Mouse (Mus musculus) bone marrow, adult 2 months (tissue): Measurements from ENCODE around the gene Tex35. TPM values are rescaled to one million over a fixed set of nuclear protein-coding genes. Genes with fewer than 3 reads are reported as not detected.

Experiments
- H3K27ac ChIP-seq: fragments of 200-500 bp; 2 replicates; pipeline ENCODE4 v1.5.1; 2012; ENCODE audit warnings: low read depth, mild to moderate bottlenecking, control low read depth, inconsistent platforms, low read length; ENCODE audit not compliant: control insufficient read depth, poor library complexity, insufficient read depth
- H3K4me1 ChIP-seq: fragments of 200-500 bp; 2 replicates; pipeline ENCODE4 v1.6.1; 2011; ENCODE audit warnings: low read length; ENCODE audit not compliant: control insufficient read depth, insufficient read depth
- H3K4me3 ChIP-seq: fragments of 200-500 bp; replicated peaks from 2 replicates; pipeline ENCODE3; 2011; ENCODE audit warnings: mild to moderate bottlenecking, low read depth, low read length, control low read depth; ENCODE audit not compliant: control insufficient read depth
- CTCF ChIP-seq: fragments of 200-500 bp; IDR thresholded peaks from 2 replicates; pipeline ENCODE4 v1.5.1; 2011; ENCODE audit warnings: low read length, control low read depth; ENCODE audit not compliant: control insufficient read depth, insufficient read depth
- POLR2A ChIP-seq: fragments of 200-500 bp; IDR thresholded peaks from 2 replicates; pipeline ENCODE4 v1.6.1; 2011; ENCODE audit warnings: low read depth, mild to moderate bottlenecking, control low read depth, low read length, borderline replicate concordance; ENCODE audit not compliant: control insufficient read depth
- WGBS: fragments of 180-500 bp; shearing (Covaris S2); methylation state at CpG from one replicate; pipeline ENCODE4 v1.1.7; 2018; 5-methylcytosine and 5-hydroxymethylcytosine counted together
- polyA plus RNA-seq: library from polyadenylated mRNA; stranded (reverse); fragments of >200 nt; gene quantifications from 2 replicates; pipeline ENCODE4 v1.2.4, GENCODE M21; 2011; ENCODE audit warnings: low replicate concordance; ENCODE audit not compliant: missing spikeins, insufficient read depth, insufficient read length

The Tex35 gene
- polyA plus RNA-seq, 1 experiment, result not detected

- WGBS, result 50% methylated on average over 7 of the region's 7 CpGs
- no peak overlapping the region for H3K4me3 ChIP-seq
- TF ChIP-seq POLR2A (no peak), CTCF (no peak)
- H3K27ac ChIP-seq, result no peak overlapping the region
- H3K4me1 ChIP-seq, result no peaks in the 10 kb centered on the region; the same call in 1 of the 2 replicates
Measured at GRCm38 (mm10) chr1:157054659-157055058, 53.8 kb downstream of the Tex35 start.

- Histone ChIP-seq H3K4me1 (peaks cover 7% of the 10 kb centered on the region), H3K4me3 (no peak overlapping the region), H3K27ac (no peak overlapping the region)
- 79% methylated on average over 2 of the region's 2 CpGs for WGBS
- TF ChIP-seq POLR2A (no peak), CTCF (no peak)
Measured at GRCm38 (mm10) chr1:157049886-157050285, 58.6 kb downstream of the Tex35 start.

Other genes with a start within 250 kb of the Tex35 start
- gene Ralgps2, start 169.1 kb downstream of the Tex35 start, polyA plus RNA-seq, result 9.7 and 17.5 TPM in 2 replicates